Mouse (Mus musculus): Measurements from ENCODE around the gene Tex10.
"Not testable (repeated sequence)": the region's sequence is repeated elsewhere in the genome, so short reads cannot be mapped to it uniquely, and the experiment has no call there.

Tex10 gene

DNA sequence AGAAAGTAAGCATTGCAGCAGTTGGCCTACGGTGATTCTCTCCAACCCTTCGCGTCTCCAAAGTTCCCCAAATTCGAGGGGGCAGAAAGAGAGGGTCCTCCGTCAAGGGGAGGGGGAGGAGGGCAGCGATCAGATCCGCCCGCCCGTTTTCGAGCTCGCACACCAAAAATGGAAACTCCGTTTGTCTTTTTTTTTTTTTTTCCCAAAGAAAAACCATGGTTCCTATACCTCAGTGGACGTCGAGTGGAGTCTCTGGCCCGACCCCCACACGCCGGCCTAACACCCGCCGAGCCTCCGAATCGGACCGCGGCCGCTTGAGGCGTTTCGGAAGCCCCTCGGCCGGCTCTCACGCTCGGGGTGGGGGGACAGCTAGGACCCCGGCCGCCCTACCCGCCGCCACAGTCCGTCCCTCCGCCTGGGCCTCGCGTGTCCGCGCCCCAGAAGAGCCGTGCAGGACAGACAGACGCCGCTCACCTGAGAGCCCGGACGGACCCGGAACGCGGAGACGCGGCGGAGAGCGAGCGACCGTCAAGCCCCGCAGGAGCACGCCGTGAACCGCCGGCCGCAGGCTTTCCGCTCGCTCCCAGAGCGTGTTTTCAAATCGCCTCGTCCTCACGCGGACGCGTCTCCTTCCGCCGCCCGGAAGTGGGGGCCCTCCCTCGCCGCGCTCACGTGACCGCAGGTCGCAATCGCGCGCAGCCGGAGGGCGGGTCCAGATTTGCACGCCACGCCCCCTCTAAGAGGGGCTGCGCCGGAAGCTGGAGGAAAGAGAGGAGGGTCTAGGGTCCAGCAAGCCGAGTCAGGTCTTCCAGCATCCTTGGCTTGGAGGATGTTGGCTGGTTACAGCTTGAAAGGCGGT is at the start of gene Tex10:
TSS of gene Tex10 (minus strand) at position 668 of the 859 bp plus-strand sequence.
- peak; percentile 86 for DNase-seq

- DNase-seq = no peak
Measured at GRCm38 (mm10) chr4:48510861-48511260, 37.6 kb upstream of the Tex10 start.

DNA sequence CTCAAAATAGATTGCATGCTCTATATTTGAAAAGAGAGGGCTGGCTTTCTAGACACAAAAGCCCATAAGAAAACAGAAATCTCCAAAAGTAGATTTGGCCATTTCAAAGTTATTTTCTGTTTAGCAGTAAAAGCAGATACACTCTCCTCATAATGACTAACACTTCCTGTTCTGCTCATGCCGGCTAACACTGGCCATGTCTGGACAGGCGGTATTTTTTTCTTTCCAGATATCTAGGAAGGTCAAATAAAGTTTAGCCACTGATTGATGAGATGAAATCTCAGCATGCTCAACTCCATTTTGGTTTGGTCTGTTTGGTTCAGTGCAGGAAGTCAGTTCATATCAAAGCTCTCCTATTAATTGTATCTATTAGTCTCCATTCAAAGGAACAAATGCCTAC is 19.3 kb upstream of the Tex10 start:
- DNase-seq = no peak

- no peak for DNase-seq
Measured at GRCm38 (mm10) chr4:48491290-48491743, 18.1 kb upstream of the Tex10 start.

GRCm38 (mm10) chr4:48488916-48489315 is 15.7 kb upstream of the Tex10 start:
- no peak for DNase-seq

- peak; percentile 24 for DNase-seq
Measured at GRCm38 (mm10) chr4:48481287-48481686, 8.0 kb upstream of the Tex10 start.

GRCm38 (mm10) chr4:48473651-48474011 is 372 bp upstream of the Tex10 start:
- DNase-seq = no peak

DNA sequence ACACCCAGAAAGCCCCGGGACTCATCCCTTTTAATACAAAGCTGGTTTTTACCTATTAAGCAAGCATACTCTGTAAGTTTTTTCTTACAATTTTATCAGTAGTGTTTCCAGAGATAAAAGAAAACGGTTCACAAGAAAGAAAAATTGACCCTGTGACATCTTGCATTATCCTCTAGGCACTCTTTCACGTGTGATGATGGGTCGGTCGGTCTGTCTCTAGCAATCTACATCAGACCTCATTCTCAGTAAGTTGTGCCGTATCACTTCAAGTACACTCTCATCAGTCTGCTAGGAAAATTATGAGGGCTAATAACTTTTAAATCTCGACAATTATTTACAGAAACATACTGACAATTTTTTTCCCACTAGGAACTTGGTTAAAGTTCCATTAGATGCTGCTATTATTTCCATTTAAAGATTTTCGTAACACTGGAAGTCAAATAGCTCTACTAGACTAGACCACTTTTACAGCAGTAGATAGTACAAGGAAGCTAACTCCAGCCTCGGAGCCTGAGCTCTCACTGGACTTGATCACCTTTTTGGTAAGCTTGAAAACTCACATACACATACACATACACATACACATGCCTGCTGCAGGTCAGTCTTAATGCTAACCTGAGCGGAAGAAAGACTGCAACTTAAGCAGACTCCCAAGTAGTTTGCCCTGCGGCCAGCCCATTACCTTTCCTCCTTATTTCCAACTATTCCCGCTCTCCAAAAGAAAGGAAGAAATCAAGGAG is 1.0 kb downstream of the Tex10 start:
- peak; percentile 4 for DNase-seq

DNA sequence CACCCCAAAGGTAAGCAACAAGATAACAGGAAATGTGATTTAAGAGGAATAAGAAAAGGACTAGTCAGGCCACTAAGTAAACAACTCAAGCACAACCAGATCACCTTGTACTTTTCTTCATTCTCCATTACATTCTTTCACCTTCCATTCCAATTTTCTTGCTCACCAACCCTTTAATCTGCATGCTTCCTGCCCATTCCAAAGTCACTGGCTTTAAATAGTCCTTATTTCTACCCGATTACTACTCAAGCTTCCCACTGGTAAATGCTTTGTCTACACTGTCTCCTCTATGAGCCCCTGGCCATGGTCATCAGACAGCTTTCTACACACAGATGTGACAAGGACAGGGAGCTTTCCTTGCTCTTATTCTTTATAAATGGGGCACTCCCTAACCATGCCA is 2.3 kb downstream of the Tex10 start:
- no peak for DNase-seq

- DNase-seq = no peak
Measured at GRCm38 (mm10) chr4:48461060-48461459, 12.2 kb downstream of the Tex10 start.

GRCm38 (mm10) chr4:48458436-48458835 is 14.8 kb downstream of the Tex10 start:
- no peak for DNase-seq

- DNase-seq = peak; percentile 6
Measured at GRCm38 (mm10) chr4:48454106-48454773, 19.0 kb downstream of the Tex10 start.

GRCm38 (mm10) chr4:48428054-48428453 is 45.2 kb downstream of the Tex10 start:
- no peak for DNase-seq

GRCm38 (mm10) chr4:48427413-48427812 is 45.8 kb downstream of the Tex10 start:
- no peak for DNase-seq

DNA sequence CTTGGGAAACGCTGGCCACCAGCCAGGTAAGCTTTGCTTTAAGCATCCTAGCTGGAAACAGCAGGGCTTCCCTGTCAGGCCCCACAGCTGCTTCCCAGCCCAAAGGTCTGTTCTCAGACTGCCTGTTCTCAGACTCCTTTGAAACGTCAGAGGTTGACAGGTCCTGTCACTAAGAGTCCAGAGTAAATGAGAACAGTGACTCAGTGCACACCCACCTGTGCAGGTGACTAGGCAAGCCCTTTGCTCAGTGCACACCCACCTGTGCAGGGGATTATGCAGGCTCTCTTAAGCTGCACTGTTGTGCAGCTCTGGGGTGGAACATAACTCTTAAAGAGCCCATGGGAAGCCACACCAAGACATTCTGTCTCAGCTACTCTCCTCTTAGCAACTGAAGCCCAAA is 49.5 kb downstream of the Tex10 start:
- no peak for DNase-seq

GRCm38 (mm10) chr4:48422633-48423032 is 50.6 kb downstream of the Tex10 start:
- DNase-seq = no peak

DNA sequence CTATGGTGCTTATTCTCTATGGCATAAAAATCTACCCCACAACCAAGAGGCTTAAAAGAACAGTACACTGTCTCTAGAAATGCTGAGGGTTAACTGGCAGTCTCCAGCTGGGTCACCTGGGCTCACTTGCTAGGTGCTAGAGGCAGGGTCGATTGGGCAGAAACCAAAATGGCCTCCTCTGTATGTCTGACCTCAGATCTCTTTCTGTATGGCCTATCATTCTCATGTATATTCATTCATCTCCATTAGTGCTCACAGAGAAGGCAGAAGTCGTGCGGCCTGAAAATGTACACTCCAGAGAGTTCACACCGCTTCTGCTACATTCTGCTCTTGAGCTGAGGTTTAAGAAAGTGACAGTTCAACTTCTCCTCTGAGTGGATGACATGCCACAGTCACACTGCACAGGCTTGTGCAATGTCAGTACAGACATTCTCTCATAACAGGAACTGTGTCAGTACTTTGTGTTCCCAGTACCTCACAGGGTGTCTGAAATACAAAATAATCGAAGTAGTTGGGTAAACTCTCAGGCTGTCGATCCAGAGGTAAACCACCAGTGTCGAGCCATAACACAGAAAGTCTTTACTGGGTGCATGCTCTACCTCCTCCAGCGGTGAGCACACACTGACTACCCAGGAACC is 54.3 kb downstream of the Tex10 start:
- DNase-seq = no peak

DNA sequence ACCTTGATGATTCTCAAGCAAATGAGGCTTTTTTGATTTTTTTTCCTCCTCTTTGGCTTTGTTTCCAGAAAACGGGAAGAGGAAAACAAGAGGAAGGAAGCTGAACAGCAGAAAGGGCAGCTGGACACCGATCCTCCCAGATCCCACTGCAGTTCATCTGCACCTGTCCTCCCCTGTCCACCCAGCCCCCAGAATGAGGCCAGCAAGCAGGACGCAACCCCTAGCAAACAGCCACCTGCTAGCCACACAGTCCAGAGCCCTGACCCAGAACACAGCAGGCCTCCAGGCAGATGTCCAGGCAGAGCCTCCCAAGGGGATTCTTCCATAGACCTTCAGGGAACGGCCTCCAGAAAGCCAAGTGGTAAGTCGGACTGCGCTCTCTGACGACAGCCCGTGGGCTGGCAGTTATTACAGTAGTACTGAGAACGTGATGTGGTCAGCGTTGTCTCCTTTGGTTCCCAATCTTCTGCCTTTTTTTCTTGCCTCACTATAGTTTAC is 57.4 kb downstream of the Tex10 start:
- peak; percentile 4 for DNase-seq

DNA sequence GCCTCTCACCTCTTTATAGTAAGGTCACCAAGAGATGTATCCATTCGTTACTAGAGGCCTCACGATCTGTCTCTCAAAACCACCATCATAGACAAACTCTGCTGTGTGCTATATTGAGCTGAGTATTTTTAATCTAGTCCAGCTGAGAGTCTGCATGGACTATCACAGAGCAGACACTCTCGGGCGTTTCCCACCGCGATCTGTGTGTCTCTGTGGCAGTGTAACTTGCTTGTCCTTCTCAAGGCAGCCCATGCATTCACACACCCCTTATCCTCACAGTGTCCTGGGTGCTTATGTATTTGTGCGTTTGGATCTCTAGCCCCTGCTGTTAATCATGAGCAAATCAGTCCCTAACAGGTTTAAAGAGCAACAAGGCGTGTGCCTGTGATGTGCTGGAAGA is 59.8 kb downstream of the Tex10 start:
- no peak for DNase-seq

- peak; percentile 36 for DNase-seq
Measured at GRCm38 (mm10) chr4:48407350-48408039, 65.8 kb downstream of the Tex10 start.

DNA sequence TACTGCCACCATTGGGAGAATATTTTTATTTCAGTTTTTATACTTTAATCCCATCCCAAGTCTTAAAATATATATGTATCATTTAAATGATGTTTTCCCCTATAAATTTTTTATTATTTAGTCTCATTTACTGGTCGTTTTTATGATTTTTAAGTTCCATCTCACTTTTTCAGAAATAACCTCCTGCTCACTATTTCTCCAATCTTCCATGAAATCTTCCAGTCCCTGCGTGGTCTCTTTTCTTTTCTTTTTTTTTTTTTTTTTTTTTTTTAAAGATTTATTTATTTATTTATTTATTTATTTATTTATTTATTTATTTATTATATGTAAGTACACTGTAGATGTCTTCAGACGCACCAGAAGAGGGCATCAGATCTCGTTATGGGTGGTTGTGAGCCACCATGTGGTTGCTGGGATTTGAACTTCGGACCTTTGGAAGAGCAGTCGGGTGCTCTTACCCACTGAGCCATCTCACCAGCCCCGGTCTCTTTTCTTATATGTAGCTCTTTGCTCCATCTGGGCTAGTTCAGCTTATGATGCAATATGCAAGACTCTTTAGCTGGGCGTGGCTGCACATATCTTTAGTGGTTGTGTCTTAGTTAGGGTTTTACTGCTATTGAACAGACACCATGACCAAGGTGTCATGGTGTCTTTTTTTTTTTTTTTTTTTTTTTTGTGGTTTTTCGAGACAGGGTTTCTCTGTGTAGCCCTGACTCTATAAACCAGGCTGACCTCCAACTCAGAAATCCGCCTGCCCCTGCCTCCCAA is 67.4 kb downstream of the Tex10 start:
- not testable (repeated sequence) for DNase-seq
